Mouse (Mus musculus): ENCODE results near the gene Cdh3. TPM values are rescaled to one million over a fixed set of nuclear protein-coding genes. Genes with fewer than 3 reads are reported as not detected.
"Not testable (repeated sequence)": the region's sequence is repeated elsewhere in the genome, so short reads cannot be mapped to it uniquely, and the experiment has no call there.

The Cdh3 gene
- polyA plus RNA-seq, 1 experiment from 2014 or later: 15.0 TPM

- WGBS: 81% methylated on average over 3 of the region's 3 CpGs
- no peak for ATAC-seq (replicated peaks; ENCODE audit: extremely low read depth, insufficient read depth, low FRiP score)
- no peak overlapping the region for H3K9ac ChIP-seq (ENCODE audit: low read length)
- no peak overlapping the region for H3K4me2 ChIP-seq (ENCODE audit: low read depth, low read length)
- no peaks in the 10 kb centered on the region for H3K36me3 ChIP-seq (ENCODE audit: control insufficient read depth, insufficient read depth)
- H3K9me3 ChIP-seq (replicated peaks; ENCODE audit: control insufficient read depth, low read length): no peaks in the 10 kb centered on the region
- H3K27me3 ChIP-seq (ENCODE audit: control insufficient read depth, insufficient read depth, low read length): no peaks in the 10 kb centered on the region
- H3K27ac ChIP-seq (ENCODE audit: low read length): no peak overlapping the region
- H3K4me3 ChIP-seq (ENCODE audit: low read length): no peak overlapping the region
- H3K4me1 ChIP-seq (ENCODE audit: control insufficient read depth, insufficient read depth, low read length): no peaks in the 10 kb centered on the region
These were observed 75.0 kb downstream of the Cdh3 start for GRCm38 (mm10) chr8:106585671-106586037.

- H3K27me3 ChIP-seq (ENCODE audit: control insufficient read depth, insufficient read depth, low read length): no peaks in the 10 kb centered on the region
- 72% methylated on average over 8 of the region's 8 CpGs for WGBS
These were observed 76.2 kb downstream of the Cdh3 start for GRCm38 (mm10) chr8:106586896-106587295.

GRCm38 (mm10) chr8:106588443-106589431 lies 78.0 kb downstream of the Cdh3 start:
- 31% methylated on average over 3 of the region's 3 CpGs for WGBS
- H3K27ac ChIP-seq (ENCODE audit: low read length): no peak overlapping the region
- H3K27me3 ChIP-seq (ENCODE audit: control insufficient read depth, insufficient read depth, low read length): no peaks in the 10 kb centered on the region

More at GRCm38 (mm10) chr8:106586896-106587295, 76.2 kb downstream of the Cdh3 start:
- H3K9me3 ChIP-seq (replicated peaks; ENCODE audit: control insufficient read depth, low read length): no peaks in the 10 kb centered on the region
- no peak overlapping the region for H3K27ac ChIP-seq (ENCODE audit: low read length)
- H3K36me3 ChIP-seq (ENCODE audit: control insufficient read depth, insufficient read depth): no peaks in the 10 kb centered on the region
- H3K4me1 ChIP-seq (ENCODE audit: control insufficient read depth, insufficient read depth, low read length): no peaks in the 10 kb centered on the region
- no peak overlapping the region for H3K9ac ChIP-seq (ENCODE audit: low read length)
- no peak for ATAC-seq (replicated peaks; ENCODE audit: extremely low read depth, insufficient read depth, low FRiP score)
- no peak overlapping the region for H3K4me2 ChIP-seq (ENCODE audit: low read depth, low read length)
- no peak overlapping the region for H3K4me3 ChIP-seq (ENCODE audit: low read length)

GRCm38 (mm10) chr8:106592458-106592857 lies 81.8 kb downstream of the Cdh3 start:
- no peaks in the 10 kb centered on the region for H3K27me3 ChIP-seq (ENCODE audit: control insufficient read depth, insufficient read depth, low read length)
- 56% methylated on average over 3 of the region's 3 CpGs for WGBS
- no peaks in the 10 kb centered on the region for H3K9me3 ChIP-seq (replicated peaks; ENCODE audit: control insufficient read depth, low read length)
- H3K4me3 ChIP-seq (ENCODE audit: low read length): no peak overlapping the region
- H3K9ac ChIP-seq (ENCODE audit: low read length): no peak overlapping the region
- no peaks in the 10 kb centered on the region for H3K4me1 ChIP-seq (ENCODE audit: control insufficient read depth, insufficient read depth, low read length)
- H3K4me2 ChIP-seq (ENCODE audit: low read depth, low read length): no peak overlapping the region
- no peaks in the 10 kb centered on the region for H3K36me3 ChIP-seq (ENCODE audit: control insufficient read depth, insufficient read depth)
- H3K27ac ChIP-seq (ENCODE audit: low read length): no peak overlapping the region
- ATAC-seq (replicated peaks; ENCODE audit: extremely low read depth, insufficient read depth, low FRiP score): no peak

More at GRCm38 (mm10) chr8:106588443-106589431, 78.0 kb downstream of the Cdh3 start:
- no peaks in the 10 kb centered on the region for H3K4me1 ChIP-seq (ENCODE audit: control insufficient read depth, insufficient read depth, low read length)
- ATAC-seq (replicated peaks; ENCODE audit: extremely low read depth, insufficient read depth, low FRiP score): no peak
- no peak overlapping the region for H3K4me3 ChIP-seq (ENCODE audit: low read length)
- no peak overlapping the region for H3K9ac ChIP-seq (ENCODE audit: low read length)
- H3K4me2 ChIP-seq (ENCODE audit: low read depth, low read length): no peak overlapping the region
- H3K9me3 ChIP-seq (replicated peaks; ENCODE audit: control insufficient read depth, low read length): no peaks in the 10 kb centered on the region
- H3K36me3 ChIP-seq (ENCODE audit: control insufficient read depth, insufficient read depth): no peaks in the 10 kb centered on the region

GRCm38 (mm10) chr8:106595623-106596022 lies 84.9 kb downstream of the Cdh3 start:
- not testable (repeated sequence) for H3K4me1 ChIP-seq (ENCODE audit: control insufficient read depth, insufficient read depth, low read length); H3K4me3 ChIP-seq (ENCODE audit: low read length); ATAC-seq (replicated peaks; ENCODE audit: extremely low read depth, insufficient read depth, low FRiP score); H3K27me3 ChIP-seq (ENCODE audit: control insufficient read depth, insufficient read depth, low read length); H3K9me3 ChIP-seq (replicated peaks; ENCODE audit: control insufficient read depth, low read length); H3K4me2 ChIP-seq (ENCODE audit: low read depth, low read length); H3K27ac ChIP-seq (ENCODE audit: low read length); H3K9ac ChIP-seq (ENCODE audit: low read length); H3K36me3 ChIP-seq (ENCODE audit: control insufficient read depth, insufficient read depth)
- 94% methylated on average over 3 of the region's 3 CpGs for WGBS

GRCm38 (mm10) chr8:106597067-106597466 lies 86.4 kb downstream of the Cdh3 start:
- Histone ChIP-seq H3K27ac (ENCODE audit: low read length) (no peak overlapping the region), H3K36me3 (ENCODE audit: control insufficient read depth, insufficient read depth) (no peaks in the 10 kb centered on the region), H3K4me1 (ENCODE audit: control insufficient read depth, insufficient read depth, low read length) (no peaks in the 10 kb centered on the region), H3K4me2 (ENCODE audit: low read depth, low read length) (no peak overlapping the region), H3K27me3 (ENCODE audit: control insufficient read depth, insufficient read depth, low read length) (peaks cover 3% of the 10 kb centered on the region), H3K4me3 (ENCODE audit: low read length) (no peak overlapping the region), H3K9me3 (replicated peaks; ENCODE audit: control insufficient read depth, low read length) (no peaks in the 10 kb centered on the region), H3K9ac (ENCODE audit: low read length) (no peak overlapping the region)
- no peak for ATAC-seq (replicated peaks; ENCODE audit: extremely low read depth, insufficient read depth, low FRiP score)
- WGBS: 92% methylated on average over 5 of the region's 5 CpGs

GRCm38 (mm10) chr8:106599265-106599979 lies 88.7 kb downstream of the Cdh3 start:
- Histone ChIP-seq H3K27me3 (ENCODE audit: control insufficient read depth, insufficient read depth, low read length) (peaks cover 26% of the 10 kb centered on the region), H3K9me3 (replicated peaks; ENCODE audit: control insufficient read depth, low read length) (no peaks in the 10 kb centered on the region), H3K36me3 (ENCODE audit: control insufficient read depth, insufficient read depth) (no peaks in the 10 kb centered on the region), H3K27ac (ENCODE audit: low read length) (no peak overlapping the region), H3K9ac (ENCODE audit: low read length) (no peak overlapping the region), H3K4me2 (ENCODE audit: low read depth, low read length) (no peak overlapping the region), H3K4me1 (ENCODE audit: control insufficient read depth, insufficient read depth, low read length) (peaks cover 6% of the 10 kb centered on the region), H3K4me3 (ENCODE audit: low read length) (no peak overlapping the region)
- 42% methylated on average over 7 of the region's 7 CpGs for WGBS
- no peak for ATAC-seq (replicated peaks; ENCODE audit: extremely low read depth, insufficient read depth, low FRiP score)

GRCm38 (mm10) chr8:106603131-106603819 lies 92.6 kb downstream of the Cdh3 start, which contains the start of gene Cdh1:
Cdh1 (plus strand) TSS chr8:106603351.
- Histone ChIP-seq H3K27me3 (ENCODE audit: control insufficient read depth, insufficient read depth, low read length) (peaks cover 42% of the 10 kb centered on the region), H3K9ac (ENCODE audit: low read length) (peak within 1 kb of the TSS; percentile 61), H3K36me3 (ENCODE audit: control insufficient read depth, insufficient read depth) (no peaks in the 10 kb centered on the region), H3K4me1 (ENCODE audit: control insufficient read depth, insufficient read depth, low read length) (peaks cover 6% of the 10 kb centered on the region), H3K4me3 (ENCODE audit: low read length) (peak within 1 kb of the TSS; percentile 67), H3K27ac (ENCODE audit: low read length) (no peak within 1 kb of the TSS), H3K9me3 (replicated peaks; ENCODE audit: control insufficient read depth, low read length) (no peaks in the 10 kb centered on the region), H3K4me2 (ENCODE audit: low read depth, low read length) (peak within 1 kb of the TSS; percentile 92)
- ATAC-seq (replicated peaks; ENCODE audit: extremely low read depth, insufficient read depth, low FRiP score): no peak; the same call in 1 of the 2 replicates
- WGBS: under 1% methylated on average over 53 of the region's 53 CpGs
